Mouse (Mus musculus): ENCODE data around the gene Pbld1. TPM values are rescaled to one million over a fixed set of nuclear protein-coding genes. Genes with fewer than 3 reads are reported as not detected.
A peak's percentile ranks its signal among the peaks of the same experiment; 100 is the strongest.

Gene Pbld1
- polyA plus RNA-seq, 1 experiment from 2014 or later = 0.96 TPM

DNA sequence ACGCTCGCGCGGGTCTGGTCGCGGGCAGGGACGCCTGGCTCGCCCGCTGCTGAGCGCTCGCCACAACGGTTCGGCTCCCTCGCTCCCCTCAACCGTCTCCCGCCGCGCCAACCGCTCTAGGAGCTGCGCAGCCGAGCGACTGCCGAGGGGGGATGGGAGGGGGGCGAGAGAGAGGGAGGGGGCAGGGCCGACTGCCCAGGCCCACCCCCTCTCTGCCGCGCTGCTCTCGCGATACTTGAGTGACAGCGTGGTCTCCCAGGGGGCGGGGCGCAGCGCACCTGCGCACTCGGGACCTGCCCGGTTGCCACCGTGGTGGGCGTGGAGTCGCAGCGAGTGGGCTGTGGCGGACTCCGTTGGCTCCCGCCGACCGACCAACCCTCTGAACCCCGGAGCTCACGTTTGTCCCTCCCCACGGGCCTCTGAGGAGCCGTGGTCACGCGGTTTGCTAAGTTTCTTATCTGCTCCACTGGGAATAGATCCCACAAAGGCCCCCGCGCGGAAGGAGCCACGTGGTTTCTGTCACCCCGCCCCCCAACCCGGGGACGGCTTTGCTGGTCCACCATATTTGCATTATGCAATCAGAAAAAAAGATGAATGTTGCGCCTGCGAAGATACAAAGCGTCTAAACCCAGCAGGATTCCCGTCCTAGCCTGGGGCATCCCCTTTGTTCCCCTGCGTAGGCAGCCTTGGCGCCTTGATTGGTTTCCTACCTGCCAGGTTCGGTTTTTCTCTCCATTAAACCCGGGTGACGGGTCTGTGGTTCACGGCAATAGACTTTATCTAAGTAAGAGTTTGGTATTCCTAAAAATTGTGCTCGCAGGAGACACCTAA lies 36.0 kb upstream of the Pbld1 start, which contains the start of the genes Hnrnph3 and Pbld2:
Hnrnph3 (minus strand) TSS at position 469 of the 831 bp plus-strand sequence.
Pbld2 (plus strand) TSS at position 567 of the 831 bp plus-strand sequence.
- peak; percentile 100 for DNase-seq (ENCODE audit: low spot score, missing footprints)
- ATAC-seq (ENCODE audit: low FRiP score) = peak; percentile 93
- no peaks in the 10 kb centered on the region for H3K9me3 ChIP-seq (ENCODE audit: control insufficient read depth, low read length)
- peak within 1 kb of the TSS; percentile 100 for H3K27ac ChIP-seq (ENCODE audit: low read depth, low read length)
- H3K9ac ChIP-seq (ENCODE audit: low read length) = peak within 1 kb of the TSS; percentile 97
- peaks cover 43% of the 10 kb centered on the region for H3K4me1 ChIP-seq (ENCODE audit: control insufficient read depth, insufficient read depth, low read length)
- peak within 1 kb of the TSS; percentile 80 for H3K4me2 ChIP-seq
- no peaks in the 10 kb centered on the region for H3K36me3 ChIP-seq (ENCODE audit: control insufficient read depth, insufficient read depth, low read length)
- peak within 1 kb of the TSS; percentile 81 for H3K4me3 ChIP-seq (ENCODE audit: low read depth, low read length)
- WGBS = under 1% methylated on average over 69 of the region's 69 CpGs
- no peaks in the 10 kb centered on the region for H3K27me3 ChIP-seq (ENCODE audit: control insufficient read depth, insufficient read depth, low read length)

DNA sequence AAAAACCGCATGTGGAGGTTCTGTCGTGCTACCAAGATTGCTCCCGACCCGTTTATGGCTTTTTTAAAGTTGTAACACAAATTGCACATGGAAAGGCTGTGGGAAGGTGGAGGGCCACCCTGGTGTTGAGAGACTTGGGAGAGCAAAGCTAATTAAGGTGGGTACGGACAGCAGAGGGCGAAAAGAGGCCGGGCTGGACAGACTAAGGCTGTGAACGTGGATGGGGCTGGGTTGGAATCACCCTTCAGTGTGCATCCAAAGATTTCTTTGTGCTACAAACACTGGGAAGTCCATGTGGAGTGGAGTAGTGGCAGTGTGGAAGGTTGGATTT lies 35.4 kb upstream of the Pbld1 start:
- Histone ChIP-seq H3K9ac (ENCODE audit: low read length) (peak overlapping the region; percentile 97), H3K4me2 (peak overlapping the region; percentile 74), H3K27ac (ENCODE audit: low read depth, low read length) (peak overlapping the region; percentile 100), H3K4me1 (ENCODE audit: control insufficient read depth, insufficient read depth, low read length) (peaks cover 43% of the 10 kb centered on the region), H3K27me3 (ENCODE audit: control insufficient read depth, insufficient read depth, low read length) (no peaks in the 10 kb centered on the region), H3K36me3 (ENCODE audit: control insufficient read depth, insufficient read depth, low read length) (no peaks in the 10 kb centered on the region), H3K9me3 (ENCODE audit: control insufficient read depth, low read length) (no peaks in the 10 kb centered on the region), H3K4me3 (ENCODE audit: low read depth, low read length) (peak overlapping the region; percentile 81)
- under 1% methylated on average over 8 of the region's 8 CpGs for WGBS
- ATAC-seq (ENCODE audit: low FRiP score) (peak; percentile 33; the same call in 1 of the 2 replicates), DNase-seq (ENCODE audit: low spot score, missing footprints) (peak; percentile 96)

DNA sequence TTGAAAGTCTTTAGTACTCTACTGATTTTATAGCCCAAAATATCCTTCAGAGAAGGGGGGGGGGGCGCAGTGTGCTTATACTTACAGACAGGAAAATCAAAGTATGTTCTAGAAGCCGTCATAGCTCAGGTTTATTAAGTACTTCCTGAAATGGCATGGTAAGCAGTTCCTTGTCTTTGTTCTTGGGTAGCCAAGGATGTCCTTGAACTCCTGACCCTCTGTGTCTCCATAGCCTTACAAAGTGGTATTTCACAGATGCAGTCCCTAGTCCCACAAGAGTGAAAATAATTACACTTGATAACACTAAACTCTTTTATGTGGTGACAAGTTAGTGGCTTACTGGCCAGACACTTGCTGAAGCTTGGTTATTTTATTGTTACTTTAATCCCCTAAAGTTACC lies 34.9 kb upstream of the Pbld1 start:
- WGBS = 11% methylated on average over 2 of the region's 2 CpGs
- no peaks in the 10 kb centered on the region for H3K36me3 ChIP-seq (ENCODE audit: control insufficient read depth, insufficient read depth, low read length)
- H3K27me3 ChIP-seq (ENCODE audit: control insufficient read depth, insufficient read depth, low read length) = no peaks in the 10 kb centered on the region
- peaks cover 43% of the 10 kb centered on the region for H3K4me1 ChIP-seq (ENCODE audit: control insufficient read depth, insufficient read depth, low read length)
- peak overlapping the region; percentile 74 for H3K4me2 ChIP-seq
- ATAC-seq (ENCODE audit: low FRiP score) (no peak), DNase-seq (ENCODE audit: low spot score, missing footprints) (peak; percentile 93)
- H3K9me3 ChIP-seq (ENCODE audit: control insufficient read depth, low read length) = no peaks in the 10 kb centered on the region
- H3K4me3 ChIP-seq (ENCODE audit: low read depth, low read length) = peak overlapping the region; percentile 81
- peak overlapping the region; percentile 97 for H3K9ac ChIP-seq (ENCODE audit: low read length)
- H3K27ac ChIP-seq (ENCODE audit: low read depth, low read length) = peak overlapping the region; percentile 100

DNA sequence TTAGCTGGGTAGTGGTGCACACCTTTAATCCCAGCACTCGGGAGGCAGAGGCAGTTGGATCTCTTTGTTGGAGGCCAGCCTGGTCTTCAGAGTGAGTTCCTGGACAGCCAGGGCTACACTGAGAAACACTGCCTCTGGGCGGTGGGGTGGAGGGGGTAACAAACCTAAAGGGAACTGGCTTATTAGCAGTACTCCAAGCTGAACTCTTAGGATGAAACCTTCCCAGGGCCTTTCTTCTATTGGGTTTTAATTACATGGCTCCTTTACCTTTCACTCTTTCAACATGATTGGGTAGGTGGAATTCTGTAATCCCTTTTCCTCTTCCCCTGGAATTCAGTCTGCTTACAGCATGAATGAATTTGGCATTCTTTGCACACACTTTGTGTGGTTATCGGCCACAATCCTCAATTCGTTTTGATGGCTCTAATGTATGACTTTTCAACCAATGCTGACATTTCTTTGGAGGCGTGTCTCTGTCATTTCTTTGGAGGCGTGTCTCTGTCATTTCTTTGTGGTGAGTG lies 34.4 kb upstream of the Pbld1 start:
- Histone ChIP-seq H3K36me3 (ENCODE audit: control insufficient read depth, insufficient read depth, low read length) (no peaks in the 10 kb centered on the region), H3K9ac (ENCODE audit: low read length) (peak overlapping the region; percentile 97), H3K9me3 (ENCODE audit: control insufficient read depth, low read length) (no peaks in the 10 kb centered on the region), H3K4me3 (ENCODE audit: low read depth, low read length) (no peak overlapping the region), H3K27ac (ENCODE audit: low read depth, low read length) (peak overlapping the region; percentile 100), H3K4me2 (peak overlapping the region; percentile 74), H3K27me3 (ENCODE audit: control insufficient read depth, insufficient read depth, low read length) (no peaks in the 10 kb centered on the region), H3K4me1 (ENCODE audit: control insufficient read depth, insufficient read depth, low read length) (peaks cover 38% of the 10 kb centered on the region)
- DNase-seq (ENCODE audit: low spot score, missing footprints) = peak; percentile 95
- no peak for ATAC-seq (ENCODE audit: low FRiP score)
- WGBS = 9% methylated on average over 6 of the region's 6 CpGs

DNA sequence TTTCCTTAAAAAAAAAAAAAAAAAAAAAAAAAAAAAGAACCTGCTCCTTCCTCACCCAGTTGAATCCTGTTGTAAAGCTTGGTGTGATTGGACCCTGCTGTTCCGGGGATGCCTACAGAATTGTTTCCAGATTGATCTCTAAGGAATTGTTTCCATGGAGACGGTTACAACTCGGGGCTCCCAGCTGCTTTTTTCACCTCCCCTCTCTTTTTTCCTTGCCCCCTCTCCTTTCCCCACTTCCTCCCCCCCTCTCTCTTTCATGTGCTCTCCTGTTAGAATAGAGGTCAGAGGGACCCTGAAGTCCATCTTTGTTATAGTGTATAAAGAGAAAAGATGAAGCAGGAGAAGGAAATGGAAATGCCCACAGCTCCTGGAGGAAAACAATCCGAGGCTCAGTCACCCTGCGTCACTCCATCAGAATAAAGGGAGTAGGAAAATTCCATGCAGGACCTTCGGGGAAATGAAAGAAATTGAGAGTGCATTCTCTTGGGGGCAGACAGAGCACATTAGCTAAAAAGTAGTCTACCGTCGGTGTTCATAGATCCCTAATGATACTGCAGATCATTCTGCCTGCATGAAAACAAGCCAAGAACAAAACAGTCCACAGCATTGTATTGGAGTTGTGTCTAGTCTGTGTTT lies 33.7 kb upstream of the Pbld1 start:
- H3K27ac ChIP-seq (ENCODE audit: low read depth, low read length) = peak overlapping the region; percentile 100
- no peaks in the 10 kb centered on the region for H3K9me3 ChIP-seq (ENCODE audit: control insufficient read depth, low read length)
- peak overlapping the region; percentile 35 for H3K9ac ChIP-seq (ENCODE audit: low read length)
- H3K4me1 ChIP-seq (ENCODE audit: control insufficient read depth, insufficient read depth, low read length) = peaks cover 32% of the 10 kb centered on the region
- DNase-seq (ENCODE audit: low spot score, missing footprints) (peak; percentile 94), ATAC-seq (ENCODE audit: low FRiP score) (peak; percentile 17)
- H3K36me3 ChIP-seq (ENCODE audit: control insufficient read depth, insufficient read depth, low read length) = no peaks in the 10 kb centered on the region
- H3K4me3 ChIP-seq (ENCODE audit: low read depth, low read length) = no peak overlapping the region; the same call in 1 of the 2 replicates
- peak overlapping the region; percentile 74 for H3K4me2 ChIP-seq
- H3K27me3 ChIP-seq (ENCODE audit: control insufficient read depth, insufficient read depth, low read length) = no peaks in the 10 kb centered on the region
- 5% methylated on average over 8 of the region's 8 CpGs for WGBS

DNA sequence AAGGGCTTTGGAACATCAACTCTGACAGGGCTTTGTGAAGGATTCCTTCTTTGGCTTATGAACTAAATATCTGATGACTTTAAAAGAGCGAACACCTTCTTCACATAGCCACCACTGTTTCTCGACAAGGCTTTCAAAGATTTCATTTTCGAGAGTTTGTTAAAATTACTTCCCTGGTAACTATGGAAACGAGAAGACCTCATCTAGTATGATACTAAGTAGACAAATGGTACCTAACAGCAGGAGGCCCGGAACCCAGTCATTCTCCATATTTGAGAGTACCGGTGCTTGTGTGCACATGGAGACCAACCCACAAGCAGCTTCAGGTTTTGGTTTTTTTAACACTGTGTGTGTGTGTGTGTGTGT lies 33.2 kb upstream of the Pbld1 start:
- Histone ChIP-seq H3K27me3 (ENCODE audit: control insufficient read depth, insufficient read depth, low read length) (no peaks in the 10 kb centered on the region), H3K9ac (ENCODE audit: low read length) (peak overlapping the region; percentile 35), H3K36me3 (ENCODE audit: control insufficient read depth, insufficient read depth, low read length) (no peaks in the 10 kb centered on the region), H3K4me1 (ENCODE audit: control insufficient read depth, insufficient read depth, low read length) (peaks cover 27% of the 10 kb centered on the region), H3K27ac (ENCODE audit: low read depth, low read length) (peak overlapping the region; percentile 100), H3K4me2 (peak overlapping the region; percentile 35), H3K4me3 (ENCODE audit: low read depth, low read length) (no peak overlapping the region), H3K9me3 (ENCODE audit: control insufficient read depth, low read length) (no peaks in the 10 kb centered on the region)
- ATAC-seq (ENCODE audit: low FRiP score) = no peak
- DNase-seq (ENCODE audit: low spot score, missing footprints) = peak; percentile 94
- 31% methylated on average over 6 of the region's 6 CpGs for WGBS

DNA sequence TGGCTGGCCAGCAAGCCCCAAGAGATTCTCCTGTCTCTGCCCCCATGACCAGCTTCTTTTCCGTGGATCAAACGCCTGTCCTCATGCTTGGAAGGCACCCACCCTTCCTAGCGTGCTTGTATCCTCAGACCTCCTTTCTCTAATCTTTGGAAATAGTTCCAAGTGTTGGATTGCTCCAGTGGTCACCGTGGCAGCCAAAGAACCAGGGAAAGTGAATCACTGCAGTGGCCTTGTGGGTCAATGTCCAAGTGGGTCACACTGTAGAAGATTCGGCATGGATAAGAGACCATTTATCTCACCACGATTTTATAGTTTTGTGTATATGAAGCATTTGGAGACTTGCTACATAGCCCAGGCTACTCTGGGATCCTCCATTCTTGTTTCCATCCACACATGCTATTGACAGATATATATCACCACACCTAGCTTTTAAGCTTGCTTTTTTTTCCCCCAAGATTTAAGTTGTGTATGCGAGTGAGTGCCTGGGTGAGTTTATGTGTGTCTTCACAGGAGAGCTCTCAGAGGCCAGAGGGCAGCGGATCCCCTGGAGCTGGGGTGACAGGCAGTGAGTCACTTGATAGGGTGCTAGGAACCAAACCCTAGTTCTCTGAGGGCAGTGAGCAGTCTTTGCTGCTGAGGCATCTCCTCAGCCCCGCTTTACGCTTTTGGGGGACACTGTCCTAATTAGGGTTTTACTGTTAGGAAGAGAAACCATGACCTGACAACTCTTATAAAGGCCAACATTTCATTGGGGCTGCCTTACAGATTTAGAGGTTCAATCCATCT lies 32.4 kb upstream of the Pbld1 start:
- Histone ChIP-seq H3K4me2 (no peak overlapping the region; the same call in 1 of the 2 replicates), H3K4me3 (ENCODE audit: low read depth, low read length) (no peak overlapping the region), H3K4me1 (ENCODE audit: control insufficient read depth, insufficient read depth, low read length) (peaks cover 24% of the 10 kb centered on the region), H3K27ac (ENCODE audit: low read depth, low read length) (peak overlapping the region; percentile 100), H3K9ac (ENCODE audit: low read length) (no peak overlapping the region), H3K27me3 (ENCODE audit: control insufficient read depth, insufficient read depth, low read length) (no peaks in the 10 kb centered on the region), H3K9me3 (ENCODE audit: control insufficient read depth, low read length) (no peaks in the 10 kb centered on the region), H3K36me3 (ENCODE audit: control insufficient read depth, insufficient read depth, low read length) (no peaks in the 10 kb centered on the region)
- WGBS = 83% methylated on average over 10 of the region's 10 CpGs
- ATAC-seq (ENCODE audit: low FRiP score) (no peak), DNase-seq (ENCODE audit: low spot score, missing footprints) (peak; percentile 61)

DNA sequence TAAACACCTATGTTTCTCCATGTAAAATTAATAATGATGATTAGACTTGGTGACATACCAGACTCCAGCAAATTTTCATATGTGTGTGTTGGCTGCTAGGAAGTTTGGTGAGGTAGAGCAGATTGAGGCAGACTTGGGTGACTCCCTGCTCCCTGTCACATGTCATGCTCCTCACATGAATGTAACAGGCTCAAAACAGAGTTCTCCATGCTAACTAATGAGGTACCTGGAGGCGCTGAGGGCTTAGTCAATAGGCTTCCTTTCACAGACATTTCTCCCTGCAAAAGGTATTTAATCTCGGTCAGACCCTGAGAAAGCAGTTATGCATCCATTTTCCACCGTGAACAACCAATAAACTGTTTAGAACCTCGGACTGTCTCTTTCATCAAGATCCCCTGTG lies 31.6 kb upstream of the Pbld1 start:
- H3K9me3 ChIP-seq (ENCODE audit: control insufficient read depth, low read length) = no peaks in the 10 kb centered on the region
- no peak for ATAC-seq (ENCODE audit: low FRiP score)
- 60% methylated on average over 4 of the region's 4 CpGs for WGBS

More for the DNA sequence above, 31.6 kb upstream of the Pbld1 start:
- Histone ChIP-seq H3K36me3 (ENCODE audit: control insufficient read depth, insufficient read depth, low read length) (no peaks in the 10 kb centered on the region), H3K4me1 (ENCODE audit: control insufficient read depth, insufficient read depth, low read length) (peaks cover 24% of the 10 kb centered on the region), H3K9ac (ENCODE audit: low read length) (no peak overlapping the region), H3K27ac (ENCODE audit: low read depth, low read length) (no peak overlapping the region), H3K4me3 (ENCODE audit: low read depth, low read length) (no peak overlapping the region), H3K27me3 (ENCODE audit: control insufficient read depth, insufficient read depth, low read length) (no peaks in the 10 kb centered on the region), H3K4me2 (no peak overlapping the region)
- DNase-seq (ENCODE audit: low spot score, missing footprints) = peak; percentile 81
